Mouse (Mus musculus) forelimb bud, embryonic 11.5 days (tissue): ENCODE results near the gene Sin3a.

Source experiments
- DNase-seq: peaks from one replicate; pipeline ENCODE4 v3.0.0-alpha.2; 2012; ENCODE audit warnings: low read depth, low spot score

The Sin3a gene

GRCm38 (mm10) chr9:57166173-57166572 lies 94.3 kb downstream of the Sin3a start:
- no peak for DNase-seq

DNA sequence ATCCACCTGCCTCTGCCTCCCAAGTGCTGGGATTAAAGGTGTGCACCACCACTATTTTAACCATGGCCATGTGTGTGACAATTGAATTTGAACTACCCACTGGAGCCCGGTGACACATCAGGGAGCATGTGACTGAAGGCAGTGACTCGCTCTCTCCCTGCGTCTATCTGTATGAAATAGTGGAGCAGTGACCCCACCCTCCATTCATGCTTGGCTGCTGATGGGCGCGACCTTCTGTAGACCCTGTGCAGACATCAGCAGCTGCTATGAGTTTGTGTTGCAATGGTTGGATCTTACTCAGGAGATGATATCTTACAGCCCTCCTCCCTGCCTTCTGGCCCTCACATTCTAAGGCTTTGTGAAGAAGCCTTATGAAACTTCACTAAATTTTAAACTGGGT lies 96.6 kb downstream of the Sin3a start:
- DNase-seq, result no peak
